31 mouse cellular contexts compared by ENCODE assay signal in the genomic region with DNA sequence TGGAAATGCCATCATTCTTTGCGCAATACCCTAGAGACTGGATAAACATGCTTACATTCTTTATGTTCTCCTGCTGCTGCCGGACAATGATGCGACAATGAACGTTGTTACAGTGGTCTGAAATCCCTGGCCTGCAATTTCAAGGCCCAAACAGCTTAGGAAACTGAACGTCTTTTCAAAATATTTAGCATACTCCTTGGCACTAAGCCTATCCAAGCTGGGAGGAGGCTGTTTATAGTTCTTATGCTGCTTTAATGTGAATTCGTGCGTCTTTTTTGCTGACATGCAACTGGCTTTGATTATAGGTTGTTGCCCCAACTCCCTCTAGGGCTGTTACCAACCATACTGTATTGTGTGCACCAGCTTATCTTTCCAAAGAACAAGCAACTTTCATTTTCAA. TPM values are rescaled to one million over a fixed set of nuclear protein-coding genes. Genes with fewer than 3 reads are reported as not detected.
A peak's percentile ranks its signal among the peaks of the same experiment; 100 is the strongest.
DNase-seq lines count a peak whose midpoint lies in the region; ATAC-seq lines count a peak whose summit lies in the region.
"Had no signal": no experiment of that assay in that cellular context is flagged by ENCODE, and none has a peak within 500 bp of the region (broad histone marks: within the 10 kb centered on the region; RNA-seq: fewer than 3 reads in every experiment).

No protein-coding gene starts in this region.

- DNase-seq in heart, adult 11 months, result peak; percentile 6
- DNase-seq in midbrain, embryonic 14.5 days, result no peak
- peak; percentile 55 for DNase-seq in embryonic facial prominence, embryonic 14.5 days (ENCODE audit: low spot score)
- DNase-seq: adrenal gland, postnatal 10 days; adrenal gland, postnatal 36 days; cerebellum, adult 11-12 months; cerebellum, adult 8-10 months; cerebellum, postnatal 10 days; cerebellum, postnatal 36 days; embryo, embryonic 11 days; gastrocnemius, postnatal 10 days; gastrocnemius, postnatal 36 days; heart, postnatal 10 days; heart, postnatal 36 days; kidney, adult 18-20 months had no signal

- H3K4me3 ChIP-seq in heart, embryonic 12.5 days, result no peak overlapping the region
- H3K4me3 ChIP-seq in midbrain, embryonic 15.5 days, result no peak overlapping the region
- no peak overlapping the region for H3K4me3 ChIP-seq in midbrain, embryonic 14.5 days (replicated peaks; ENCODE audit: low read depth, low read length)
- no peak overlapping the region for H3K4me3 ChIP-seq in embryonic facial prominence, embryonic 14.5 days (ENCODE audit: low read depth, low read length)
- H3K4me3 ChIP-seq: forebrain, embryonic 10.5 days; forebrain, embryonic 13.5 days; heart, embryonic 15.5 days; hindbrain, embryonic 10.5 days; hindbrain, embryonic 13.5 days; intestine, embryonic 15.5 days had no signal

- H3K27ac ChIP-seq in heart, embryonic 12.5 days (ENCODE audit: poor library complexity, severe bottlenecking), result no peak overlapping the region
- no peak overlapping the region for H3K27ac ChIP-seq in midbrain, embryonic 15.5 days
- H3K27ac ChIP-seq in midbrain, embryonic 14.5 days (replicated peaks; ENCODE audit: low read depth, low read length), result no peak overlapping the region
- H3K27ac ChIP-seq in embryonic facial prominence, embryonic 14.5 days (replicated peaks; ENCODE audit: low read depth, low read length), result no peak overlapping the region
- H3K27ac ChIP-seq: forebrain, embryonic 10.5 days; forebrain, embryonic 13.5 days; heart, embryonic 15.5 days; hindbrain, embryonic 10.5 days; hindbrain, embryonic 13.5 days; intestine, embryonic 15.5 days had no signal

- no peak overlapping the region for H3K9ac ChIP-seq in heart, embryonic 12.5 days
- H3K9ac ChIP-seq in midbrain, embryonic 15.5 days, result 0 out of 2 replicates have a peak overlapping the region, but pooled peaks have one; percentile 2
- H3K9ac ChIP-seq in midbrain, embryonic 14.5 days (replicated peaks; ENCODE audit: low read length), result no peak overlapping the region
- H3K9ac ChIP-seq in embryonic facial prominence, embryonic 14.5 days (ENCODE audit: low read depth, low read length), result no peak overlapping the region
- H3K9ac ChIP-seq: forebrain, embryonic 13.5 days; heart, embryonic 15.5 days; hindbrain, embryonic 13.5 days; intestine, embryonic 15.5 days had no signal

- H3K4me1 ChIP-seq in heart, embryonic 12.5 days (replicated peaks), result peaks cover 4% of the 10 kb centered on the region; the same call in 1 of the 2 replicates
- H3K4me1 ChIP-seq in midbrain, embryonic 15.5 days, result no peaks in the 10 kb centered on the region
- no peaks in the 10 kb centered on the region for H3K4me1 ChIP-seq in midbrain, embryonic 14.5 days (ENCODE audit: control insufficient read depth, insufficient read depth, low read length)
- H3K4me1 ChIP-seq in embryonic facial prominence, embryonic 14.5 days (ENCODE audit: control insufficient read depth, insufficient read depth, low read length), result no peaks in the 10 kb centered on the region
- H3K4me1 ChIP-seq: forebrain, embryonic 10.5 days; forebrain, embryonic 13.5 days; hindbrain, embryonic 10.5 days; hindbrain, embryonic 13.5 days; intestine, embryonic 15.5 days had no signal

- no peak overlapping the region for H3K4me2 ChIP-seq in heart, embryonic 12.5 days
- H3K4me2 ChIP-seq in midbrain, embryonic 15.5 days, result no peak overlapping the region
- H3K4me2 ChIP-seq in midbrain, embryonic 14.5 days (ENCODE audit: low read length), result no peak overlapping the region
- no peak overlapping the region for H3K4me2 ChIP-seq in embryonic facial prominence, embryonic 14.5 days (ENCODE audit: low read depth, low read length)
- H3K4me2 ChIP-seq: forebrain, embryonic 13.5 days; heart, embryonic 11.5 days; heart, embryonic 15.5 days; hindbrain, embryonic 13.5 days; intestine, embryonic 15.5 days had no signal

- WGBS in heart, embryonic 12.5 days, result 80% methylated on average over 7 of the region's 7 CpGs
- WGBS in midbrain, embryonic 15.5 days, result 84% methylated on average over 7 of the region's 7 CpGs
- 83% methylated on average over 7 of the region's 7 CpGs for WGBS in midbrain, embryonic 14.5 days
- WGBS in embryonic facial prominence, embryonic 14.5 days, result 42% methylated on average over 7 of the region's 7 CpGs

- no peaks in the 10 kb centered on the region for H3K27me3 ChIP-seq in heart, embryonic 12.5 days (replicated peaks)
- H3K27me3 ChIP-seq in midbrain, embryonic 15.5 days (replicated peaks), result no peaks in the 10 kb centered on the region
- no peaks in the 10 kb centered on the region for H3K27me3 ChIP-seq in midbrain, embryonic 14.5 days (ENCODE audit: control insufficient read depth, insufficient read depth, low read length)
- H3K27me3 ChIP-seq in embryonic facial prominence, embryonic 14.5 days (replicated peaks; ENCODE audit: control insufficient read depth, insufficient read depth, low read length), result no peaks in the 10 kb centered on the region
- H3K27me3 ChIP-seq: forebrain, embryonic 13.5 days; heart, embryonic 15.5 days; hindbrain, embryonic 13.5 days; intestine, embryonic 15.5 days; Patski had no signal

- no peak for ATAC-seq in heart, embryonic 12.5 days (ENCODE audit: insufficient number of reproducible peaks, low FRiP score)
- ATAC-seq in midbrain, embryonic 15.5 days (replicated peaks), result no peak
- ATAC-seq in midbrain, embryonic 14.5 days (ENCODE audit: low FRiP score, low TSS enrichment), result no peak
- ATAC-seq in embryonic facial prominence, embryonic 14.5 days (ENCODE audit: low read depth), result no peak
- no peak for ATAC-seq in erythroblast, adult 5-6 weeks (replicated peaks; ENCODE audit: low FRiP score, poor library complexity, severe bottlenecking)
- ATAC-seq: forebrain, embryonic 13.5 days; forebrain, embryonic 16.5 days; hindbrain, embryonic 16.5 days; intestine, embryonic 15.5 days; Patski had no signal

- H3K36me3 ChIP-seq in heart, embryonic 12.5 days, result peaks cover 34% of the 10 kb centered on the region
- peaks cover 5% of the 10 kb centered on the region; the same call in 1 of the 2 replicates for H3K36me3 ChIP-seq in midbrain, embryonic 15.5 days (replicated peaks)
- peaks cover 27% of the 10 kb centered on the region for H3K36me3 ChIP-seq in midbrain, embryonic 14.5 days (ENCODE audit: control insufficient read depth, insufficient read depth, low read length)
- H3K36me3 ChIP-seq in embryonic facial prominence, embryonic 14.5 days (ENCODE audit: control insufficient read depth, insufficient read depth, low read length), result peaks cover 26% of the 10 kb centered on the region; the same call in 1 of the 2 replicates

- H3K9me3 ChIP-seq in heart, embryonic 12.5 days (replicated peaks), result peaks cover 3% of the 10 kb centered on the region
- H3K9me3 ChIP-seq in midbrain, embryonic 15.5 days, result no peaks in the 10 kb centered on the region
- no peaks in the 10 kb centered on the region for H3K9me3 ChIP-seq in midbrain, embryonic 14.5 days (ENCODE audit: control insufficient read depth, low read length)
- peaks cover 10% of the 10 kb centered on the region for H3K9me3 ChIP-seq in embryonic facial prominence, embryonic 14.5 days (ENCODE audit: control insufficient read depth, low read length)
- H3K9me3 ChIP-seq: forebrain, embryonic 10.5 days; forebrain, embryonic 13.5 days; heart, embryonic 15.5 days; hindbrain, embryonic 10.5 days; hindbrain, embryonic 13.5 days; intestine, embryonic 15.5 days had no signal

RNA-seq across cellular contexts. Expression of a gene that starts 20.2 kb away (rescaled TPM):
- 35.7 and 37.5 TPM in 2 replicates for polyA plus RNA-seq in heart, embryonic 12.5 days (2016; fragmentation: Nextera tagmentation; extraction: Ambion mirVana)
- 19.5 and 19.9 TPM in 2 replicates for polyA plus RNA-seq in midbrain, embryonic 15.5 days (2015; fragmentation: Nextera tagmentation; extraction: Ambion mirVana)
- polyA plus RNA-seq in midbrain, embryonic 14.5 days (2014; fragmentation: Nextera tagmentation; extraction: Ambion mirVana), result 21.6 and 22.4 TPM in 2 replicates
- polyA plus RNA-seq in embryonic facial prominence, embryonic 14.5 days (2014; fragmentation: Nextera tagmentation; extraction: Ambion mirVana), result 13.9 and 18.0 TPM in 2 replicates
- 0.77 and 1.7 TPM in 2 replicates for total RNA-seq in erythroblast, adult 5-6 weeks (2015; ENCODE audit: low replicate concordance)
- total RNA-seq in erythroblast, adult 5-6 weeks (2017; ENCODE audit: low replicate concordance), result 0.60 and 0.98 TPM in 2 replicates

RNA-seq across cellular contexts. Expression of a gene that starts 20.4 kb away (rescaled TPM):
- not detected in 2 replicates for polyA plus RNA-seq in heart, embryonic 12.5 days (2016; fragmentation: Nextera tagmentation; extraction: Ambion mirVana)
- 3.3 and 4.4 TPM in 2 replicates for polyA plus RNA-seq in midbrain, embryonic 15.5 days (2015; fragmentation: Nextera tagmentation; extraction: Ambion mirVana)
- polyA plus RNA-seq in midbrain, embryonic 14.5 days (2014; fragmentation: Nextera tagmentation; extraction: Ambion mirVana), result 3.4 and 4.7 TPM in 2 replicates
- 0.42 and 0.50 TPM in 2 replicates for polyA plus RNA-seq in embryonic facial prominence, embryonic 14.5 days (2014; fragmentation: Nextera tagmentation; extraction: Ambion mirVana)
- not detected in 2 replicates for total RNA-seq in erythroblast, adult 5-6 weeks (2015; ENCODE audit: low replicate concordance)
- total RNA-seq in erythroblast, adult 5-6 weeks (2017; ENCODE audit: low replicate concordance), result not detected in 2 replicates
- total RNA-seq: adrenal gland, postnatal 10 days; gastrocnemius, adult 18-20 months; gastrocnemius, postnatal 10 days; gastrocnemius, postnatal 36 days; granulocyte monocyte progenitor cell, adult 5-6 weeks; heart, adult 8-10 months; heart, postnatal 36 days had no signal
- polyA plus RNA-seq: heart, embryonic 11.5 days; heart, embryonic 15.5 days; hindbrain, embryonic 10.5 days; intestine, embryonic 15.5 days had no signal
